Mouse (Mus musculus) ZHBTc4 (cell line): ENCODE data around the gene Tbxas1.

Source experiments
- DNase-seq: peaks from one replicate; pipeline ENCODE4 v3.0.0-alpha.2; 2011; ENCODE audit warnings: low read depth, low spot score

The Tbxas1 gene

DNA sequence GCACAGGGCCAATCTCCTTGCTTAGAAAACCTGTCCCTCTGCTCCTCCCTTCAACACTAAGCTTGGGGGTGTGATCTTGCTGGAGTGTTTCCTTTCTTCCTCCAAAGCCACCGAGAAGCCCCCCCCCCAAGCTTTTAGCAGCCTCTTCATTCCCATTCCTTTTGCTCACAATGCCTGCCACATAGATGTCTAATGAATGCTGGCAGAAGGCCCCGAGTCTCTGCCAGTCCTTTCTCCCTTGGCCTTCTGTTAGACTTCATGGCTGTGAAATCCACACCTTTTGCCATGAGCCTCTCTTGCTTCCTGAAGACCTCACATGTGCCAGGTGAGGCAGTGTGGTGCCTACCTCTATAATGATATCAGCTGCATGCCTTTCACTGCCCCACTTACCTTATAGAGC, 47.3 kb downstream of the Tbxas1 start:
- DNase-seq, result no peak

DNA sequence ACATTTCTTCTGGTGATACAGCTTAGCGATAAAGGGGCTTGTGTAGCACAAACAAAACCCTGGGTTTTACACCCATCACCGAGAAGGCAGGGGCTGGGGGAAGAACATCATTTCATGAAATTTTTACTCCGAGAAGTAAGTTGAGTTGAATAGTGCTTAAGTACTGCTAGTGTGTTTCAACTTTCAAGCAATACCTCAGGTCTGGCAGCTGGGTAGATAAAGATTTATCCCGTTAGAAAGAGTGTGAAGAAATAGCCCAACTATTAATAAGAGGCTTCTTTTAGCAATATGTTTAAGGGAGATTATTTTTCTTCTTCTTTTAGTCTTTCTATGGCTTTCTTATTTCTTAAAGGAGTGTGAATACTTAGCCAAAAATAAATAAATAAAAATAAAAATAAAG, 48.2 kb downstream of the Tbxas1 start:
- no peak for DNase-seq

DNA sequence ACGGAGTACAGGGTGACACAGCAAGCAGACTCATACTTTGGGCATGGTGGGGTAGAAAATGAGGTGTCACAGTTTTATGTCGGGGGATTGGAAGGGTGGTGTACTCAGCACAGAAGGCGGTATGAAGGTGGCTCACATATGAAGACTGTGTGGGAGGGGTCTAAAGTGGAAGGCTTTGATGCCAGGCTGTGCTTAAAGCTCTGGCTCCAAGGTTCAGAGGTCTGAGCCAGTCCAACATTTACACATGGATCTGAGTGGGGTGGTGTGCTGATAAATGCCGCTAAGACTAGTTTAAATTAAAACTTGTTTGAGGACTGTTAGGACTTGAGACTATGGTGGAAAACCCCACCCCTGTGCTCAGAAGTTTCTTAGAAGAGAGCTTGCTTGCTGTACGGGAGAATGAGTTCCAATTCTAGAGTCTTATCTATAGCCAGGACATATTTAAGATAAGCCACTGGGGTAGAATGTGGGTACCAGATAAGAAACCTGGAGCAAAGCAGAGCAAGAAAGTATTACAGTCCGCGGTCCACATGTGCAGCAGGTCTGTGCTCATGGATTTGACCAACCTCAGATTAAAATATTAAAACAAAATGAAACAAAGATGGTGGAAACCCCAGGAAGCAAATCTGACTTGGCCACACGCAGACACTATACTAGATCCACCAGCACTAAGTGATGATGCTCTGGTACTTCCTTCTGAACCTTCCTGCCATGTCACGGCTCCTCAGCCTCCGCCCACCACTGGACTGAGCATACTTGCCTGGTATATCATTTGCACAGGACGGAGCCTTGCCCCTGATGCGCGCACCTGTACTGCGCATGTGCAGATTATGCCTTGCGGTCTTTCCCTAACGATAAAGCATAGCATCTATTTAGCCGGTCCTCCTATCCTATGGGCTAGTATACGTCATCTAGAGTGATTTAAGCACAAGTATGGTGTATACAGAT, 48.9 kb downstream of the Tbxas1 start:
- DNase-seq, result no peak

DNA sequence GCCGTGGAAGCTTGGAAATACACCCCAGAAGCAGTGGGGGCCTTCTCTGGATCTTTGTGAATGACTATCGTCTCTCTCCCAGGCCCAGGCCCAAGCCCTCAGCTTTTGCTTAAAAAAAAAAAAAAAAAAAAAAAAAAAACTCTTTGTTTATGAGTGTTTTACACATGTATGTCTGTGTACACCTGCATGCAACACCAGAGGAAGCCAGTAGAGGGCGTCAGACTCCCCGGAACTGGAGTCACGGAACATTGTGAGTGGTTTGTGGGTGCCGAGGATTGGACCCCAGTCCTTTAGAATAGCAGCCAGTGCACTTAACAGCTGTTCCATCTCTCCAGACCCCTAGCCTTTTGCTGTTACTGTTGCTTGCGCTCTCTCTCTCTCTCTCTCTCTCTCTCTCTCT, 50.5 kb downstream of the Tbxas1 start:
- peak; percentile 73 for DNase-seq

DNA sequence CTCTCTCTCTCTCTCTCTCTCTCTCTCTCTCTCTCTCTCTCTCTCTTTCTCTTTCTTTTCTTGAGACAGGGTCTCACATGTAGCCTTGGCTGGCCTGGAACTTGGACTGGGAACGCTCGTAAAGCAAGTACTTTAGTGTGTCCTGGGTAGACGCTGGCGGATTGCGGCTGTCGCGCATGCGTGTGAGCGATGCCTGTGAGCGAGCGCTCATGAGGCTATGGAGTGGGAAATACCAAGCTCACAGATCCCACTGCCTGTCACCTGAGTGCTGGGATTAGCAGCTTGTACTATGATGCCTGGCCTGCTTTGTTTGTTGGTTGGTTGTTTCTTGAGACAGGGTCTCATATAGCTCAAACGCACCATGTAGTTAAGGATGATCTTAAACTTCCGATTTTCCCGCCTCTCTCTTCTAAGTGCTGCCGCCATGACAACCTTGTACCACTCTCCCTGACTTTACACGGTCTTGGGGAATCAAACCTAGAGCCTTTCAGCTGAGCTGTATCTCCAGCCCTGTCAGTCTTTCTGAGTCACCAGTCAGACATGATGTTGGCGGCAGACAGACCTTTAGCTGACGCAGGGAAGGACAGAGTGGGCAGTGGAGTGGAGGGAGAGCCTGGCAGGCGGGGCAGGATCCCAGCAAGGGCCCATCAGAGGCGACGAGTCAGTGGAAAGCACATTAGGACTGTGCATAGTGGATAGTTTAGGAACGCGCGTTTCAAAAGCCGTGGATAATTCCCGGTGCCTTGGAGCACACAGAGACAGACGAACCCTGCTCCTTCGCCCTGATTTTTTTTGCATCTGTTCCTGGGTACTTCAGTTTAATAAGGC, 51.1 kb downstream of the Tbxas1 start:
- peak; percentile 86 for DNase-seq

DNA sequence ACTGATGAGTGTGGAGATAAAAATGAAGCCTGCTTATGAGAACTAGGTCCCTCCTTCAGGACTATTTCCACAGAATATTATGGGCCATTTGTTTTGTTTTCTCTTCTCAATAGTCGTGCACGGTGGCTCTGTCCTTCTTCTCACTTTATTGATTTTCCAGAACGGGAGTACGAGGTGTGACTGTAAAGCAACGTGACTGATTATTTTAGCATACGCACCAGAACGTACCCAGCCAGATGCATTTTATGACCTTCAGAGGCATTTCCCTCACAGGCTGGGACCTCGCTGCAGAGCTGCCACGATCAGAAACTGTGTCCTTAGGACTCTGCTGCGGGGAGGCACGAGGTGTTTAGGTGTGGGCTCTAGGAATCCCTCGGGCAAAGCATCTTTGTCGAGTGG, 51.8 kb downstream of the Tbxas1 start:
- no peak for DNase-seq

DNA sequence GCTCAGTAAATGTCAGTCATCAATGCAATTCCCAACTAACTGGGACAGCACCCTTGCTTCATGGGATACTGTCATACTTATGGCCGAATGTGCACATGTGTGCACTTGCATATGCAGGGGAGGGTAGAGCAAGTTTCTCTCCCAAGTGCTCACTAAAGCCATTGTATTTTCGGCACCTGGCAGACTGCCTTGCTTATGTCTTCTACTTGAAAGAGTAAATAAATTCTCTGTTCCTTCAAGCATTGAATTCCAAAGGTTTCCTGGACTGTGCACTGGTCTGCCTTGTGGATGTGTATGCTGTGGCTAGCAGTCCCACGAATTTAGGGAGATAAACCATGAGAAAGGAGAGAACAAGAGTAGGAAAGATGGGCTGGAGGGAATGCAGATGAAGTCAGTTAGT, 53.3 kb downstream of the Tbxas1 start:
- no peak for DNase-seq

DNA sequence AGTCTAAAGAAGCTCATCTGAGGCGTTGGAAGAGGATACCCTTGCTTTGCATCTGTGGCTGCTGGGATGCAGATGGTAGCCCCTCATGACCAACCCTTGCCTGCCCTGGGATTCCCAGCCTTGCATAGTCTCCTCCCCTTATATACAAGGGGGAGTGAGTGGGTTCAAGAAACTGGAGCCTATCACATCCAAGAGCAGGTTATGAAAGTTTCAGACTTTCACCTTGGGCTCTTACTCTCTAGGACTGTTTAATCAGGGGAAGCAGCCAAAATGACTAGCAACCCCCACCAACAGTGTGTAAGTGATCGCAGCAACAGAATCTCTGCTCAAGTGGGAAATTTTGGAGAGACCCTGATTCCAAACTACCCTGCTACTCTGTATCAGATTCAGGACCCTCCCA, 60.8 kb downstream of the Tbxas1 start:
- DNase-seq, result no peak

DNA sequence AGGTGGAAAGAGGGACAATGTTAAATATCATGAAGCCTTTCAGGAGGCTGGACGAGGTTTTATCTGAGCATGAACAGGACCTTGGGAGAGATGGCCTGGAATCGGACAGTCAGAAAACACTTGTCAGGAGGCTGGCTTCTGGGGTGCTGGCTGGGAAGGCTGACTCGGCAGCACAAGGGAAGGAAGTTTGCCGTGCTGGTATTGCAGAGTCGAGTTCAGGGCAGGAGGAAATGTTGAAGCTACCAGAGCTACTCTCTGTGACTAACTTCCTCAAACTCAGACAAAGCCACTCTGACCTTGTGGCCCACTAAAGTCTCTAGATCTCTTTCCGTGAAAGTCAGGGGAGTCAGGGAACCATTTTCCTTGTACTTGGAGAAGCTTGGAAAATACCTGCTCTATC, 63.2 kb downstream of the Tbxas1 start:
- no peak for DNase-seq

DNA sequence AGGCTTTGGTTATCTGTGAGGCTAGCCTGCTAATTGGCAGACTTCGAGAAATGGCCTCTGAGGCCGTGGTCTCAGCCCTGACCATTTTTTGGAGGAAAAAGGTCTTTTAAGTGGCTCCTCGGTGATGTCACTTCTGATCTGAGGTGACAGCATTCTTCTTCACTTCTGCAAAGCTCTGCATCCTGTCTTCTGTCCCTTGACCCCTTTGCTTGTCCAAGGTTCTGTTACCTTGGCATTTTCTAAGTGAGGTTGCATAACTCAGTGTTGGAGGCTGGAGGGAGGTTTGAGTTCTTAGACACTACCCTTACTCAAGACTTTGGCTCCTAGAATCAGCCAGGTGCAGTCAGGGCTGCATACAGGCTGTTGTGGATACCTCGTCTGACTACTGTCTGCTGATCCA, 63.9 kb downstream of the Tbxas1 start:
- DNase-seq, result no peak

DNA sequence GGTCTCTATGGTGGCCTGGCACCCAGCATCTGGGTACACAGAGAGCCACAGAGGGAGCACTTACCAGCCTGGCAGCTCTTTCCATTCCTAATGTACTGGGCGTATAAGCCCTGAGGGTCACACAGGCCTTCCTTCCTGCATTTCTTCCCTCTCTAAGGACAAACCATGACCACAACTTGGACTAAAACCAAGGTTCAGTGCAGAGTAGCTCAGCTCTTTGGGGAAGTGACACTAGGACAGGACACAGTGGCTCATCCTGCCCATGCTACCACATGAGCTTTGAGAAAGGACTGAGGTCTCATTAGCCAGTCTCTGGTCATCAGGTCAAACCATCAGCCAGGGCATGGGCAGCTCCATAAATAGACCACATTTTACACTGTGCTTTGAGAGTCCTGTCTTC, 65.8 kb downstream of the Tbxas1 start:
- DNase-seq, result no peak

DNA sequence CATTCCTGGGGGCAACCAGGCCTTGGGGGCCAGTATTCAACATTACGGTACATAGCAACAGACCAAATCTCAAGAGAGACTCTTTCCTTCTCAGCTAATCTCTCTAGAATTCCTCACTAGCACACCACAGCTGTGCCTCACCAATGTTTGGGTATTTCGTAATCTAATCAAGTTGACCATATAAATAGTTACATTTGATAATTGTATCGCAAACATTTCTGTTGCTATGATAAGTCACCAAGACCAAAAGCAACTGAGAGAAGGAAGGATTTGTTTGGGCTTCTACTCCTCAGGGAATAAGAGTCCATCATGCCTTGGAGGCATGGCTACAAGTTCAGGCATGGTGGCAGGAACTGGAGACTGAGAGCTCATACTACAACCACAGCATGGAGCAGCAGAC, 67.6 kb downstream of the Tbxas1 start:
- no peak for DNase-seq

DNA sequence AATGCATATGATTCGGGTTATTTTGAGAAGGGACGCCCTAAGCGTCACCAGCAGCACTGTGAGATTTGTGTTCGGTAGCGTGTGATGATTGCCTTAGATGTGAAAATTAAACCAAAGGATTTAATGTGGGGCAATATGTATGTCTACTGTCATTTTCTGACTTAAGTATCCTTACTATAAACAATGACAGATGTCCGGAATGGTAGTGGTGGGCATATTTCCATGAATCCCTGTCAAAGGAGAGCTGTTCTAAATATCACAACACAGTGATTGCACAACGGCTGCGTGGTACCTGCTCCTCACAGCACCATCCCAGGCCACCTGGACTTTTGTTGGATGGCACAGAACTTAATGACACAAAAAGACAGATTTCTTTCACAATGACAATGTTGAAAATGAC, 69.2 kb downstream of the Tbxas1 start:
- DNase-seq, result no peak

DNA sequence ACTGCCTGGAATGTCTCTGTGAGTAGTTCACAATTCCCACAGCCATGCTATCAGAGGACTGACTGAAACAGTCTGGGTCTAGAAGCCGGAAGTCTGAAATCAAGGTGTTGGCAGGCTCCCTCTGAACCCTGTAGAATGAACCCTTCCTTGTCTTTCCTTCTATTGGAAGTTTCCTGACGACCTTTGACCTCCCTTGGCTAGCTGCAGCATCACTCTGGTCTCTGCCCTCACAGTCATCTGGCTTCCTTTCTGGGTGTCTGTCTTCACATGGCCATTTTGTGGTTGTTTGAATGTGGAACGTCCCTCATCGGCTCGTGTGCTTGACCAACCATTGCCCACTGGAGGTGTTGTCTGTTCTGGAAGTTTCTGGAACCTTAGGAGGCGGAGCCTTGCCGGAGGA, 69.6 kb downstream of the Tbxas1 start:
- DNase-seq, result no peak

DNA sequence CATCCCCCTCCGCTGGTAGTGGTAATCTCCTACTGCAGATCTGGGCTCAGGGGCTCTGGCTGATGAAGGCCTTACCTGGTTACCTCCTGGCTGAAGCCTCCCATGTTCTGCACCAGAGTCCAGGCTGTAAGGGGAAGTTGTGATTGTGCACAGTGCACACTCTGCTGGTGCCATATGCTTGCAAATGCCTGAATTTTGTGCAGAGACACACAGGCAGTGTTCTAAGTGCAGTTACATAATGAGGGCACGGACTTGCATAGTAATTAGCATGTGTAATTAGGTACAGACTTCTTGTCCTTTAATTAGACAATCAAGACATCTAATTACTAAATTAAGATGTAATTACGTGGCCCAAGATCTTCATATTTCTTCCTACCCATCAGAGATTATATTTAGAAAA, 70.5 kb downstream of the Tbxas1 start:
- no peak for DNase-seq

DNA sequence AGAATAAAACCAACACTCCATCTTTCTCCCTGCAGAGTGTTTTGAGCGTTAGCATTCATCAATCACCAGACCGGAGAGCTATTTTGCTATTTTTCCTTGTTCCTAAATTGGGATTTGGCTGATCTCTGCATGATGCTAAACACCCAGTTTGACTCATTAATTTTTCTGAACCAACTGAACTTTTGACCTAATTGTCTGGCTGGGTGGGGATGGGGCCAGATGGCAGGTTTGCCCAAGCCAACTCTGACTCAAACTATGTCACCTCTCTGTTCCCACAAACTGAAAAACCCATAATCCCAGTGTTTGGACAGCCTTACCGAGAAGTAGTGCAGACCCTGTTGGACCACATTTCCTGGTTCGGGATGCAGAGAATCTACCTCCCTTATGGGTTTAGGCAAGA, 72.1 kb downstream of the Tbxas1 start:
- no peak for DNase-seq

DNA sequence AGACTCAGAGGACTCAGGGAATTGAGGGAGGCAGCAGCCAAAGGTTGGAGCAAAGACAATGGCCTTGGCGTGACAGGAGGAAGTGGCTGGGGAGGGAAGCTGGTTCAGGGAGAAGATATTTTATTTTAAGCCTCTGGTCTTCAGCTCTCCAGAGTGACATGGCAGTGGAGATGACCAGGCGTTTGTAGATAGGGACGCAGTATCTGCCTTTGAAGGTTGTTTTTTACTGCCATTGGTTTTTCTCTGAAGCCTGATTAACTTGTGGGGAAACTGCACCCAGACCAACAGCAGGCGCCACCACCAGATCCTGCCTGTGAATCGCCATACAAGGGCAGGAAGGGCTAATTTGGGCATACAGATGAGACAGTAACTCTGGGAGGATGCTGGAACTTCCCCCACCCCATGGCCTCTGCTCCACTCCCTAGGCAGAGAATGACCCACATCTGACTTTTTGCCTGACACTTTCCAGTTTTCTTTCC, 74.5 kb downstream of the Tbxas1 start:
- DNase-seq, result no peak

DNA sequence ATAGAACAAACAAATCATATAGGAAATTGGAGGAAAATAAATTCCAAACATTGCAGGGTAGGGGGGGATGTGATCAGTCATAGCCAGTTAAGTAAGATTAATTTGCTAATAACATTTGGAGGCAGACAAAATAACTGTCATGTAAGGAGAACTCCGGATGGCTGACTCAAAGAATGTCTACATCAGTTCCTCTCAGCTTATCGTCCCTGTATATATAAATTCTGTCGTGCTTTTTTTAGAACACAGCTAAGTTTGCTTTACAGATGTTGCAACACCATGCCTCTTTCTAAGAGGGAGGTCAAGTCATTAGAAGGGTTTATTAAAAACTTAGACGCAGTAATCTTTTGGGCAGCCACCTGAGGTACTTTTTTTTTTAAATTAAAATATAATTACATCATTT, 75.1 kb downstream of the Tbxas1 start:
- DNase-seq, result no peak

DNA sequence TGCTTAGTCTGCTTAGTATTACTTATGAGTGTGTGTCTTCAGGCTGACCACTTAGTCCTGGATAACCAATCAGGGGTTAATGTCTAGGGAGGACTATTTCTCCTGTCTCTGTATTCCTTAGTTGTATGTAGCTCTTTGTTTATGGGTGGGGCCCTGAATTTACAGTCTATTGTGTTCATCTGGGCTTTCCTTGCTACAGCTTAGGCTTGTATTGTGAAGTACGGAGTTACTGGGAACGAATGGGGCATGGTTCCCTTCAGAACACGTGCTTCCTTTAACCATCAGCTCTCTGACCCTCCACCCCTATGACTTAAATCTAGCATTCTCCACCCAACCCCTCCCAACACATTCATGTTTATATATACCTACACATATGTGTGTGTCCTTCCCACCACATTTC, 75.6 kb downstream of the Tbxas1 start:
- DNase-seq, result peak; percentile 8

DNA sequence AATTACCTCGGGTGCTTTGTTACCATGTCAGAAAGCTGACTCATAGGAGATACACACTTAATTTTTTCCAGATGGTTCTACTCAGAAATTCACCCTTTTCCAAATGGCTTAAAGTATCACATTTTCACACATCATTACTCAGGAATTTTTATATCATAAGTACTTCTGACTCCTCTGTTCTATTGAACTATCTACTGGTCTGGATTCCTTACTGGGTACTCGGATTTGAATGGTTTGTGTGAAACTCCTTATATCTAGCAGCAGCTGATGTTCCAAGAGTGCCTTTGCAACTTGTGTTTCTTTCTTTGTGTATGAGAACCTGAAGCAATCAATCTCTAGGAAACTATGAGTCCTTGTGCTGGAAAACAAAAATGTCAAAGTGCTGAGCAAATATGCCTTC, 81.4 kb downstream of the Tbxas1 start:
- DNase-seq, result no peak

DNA sequence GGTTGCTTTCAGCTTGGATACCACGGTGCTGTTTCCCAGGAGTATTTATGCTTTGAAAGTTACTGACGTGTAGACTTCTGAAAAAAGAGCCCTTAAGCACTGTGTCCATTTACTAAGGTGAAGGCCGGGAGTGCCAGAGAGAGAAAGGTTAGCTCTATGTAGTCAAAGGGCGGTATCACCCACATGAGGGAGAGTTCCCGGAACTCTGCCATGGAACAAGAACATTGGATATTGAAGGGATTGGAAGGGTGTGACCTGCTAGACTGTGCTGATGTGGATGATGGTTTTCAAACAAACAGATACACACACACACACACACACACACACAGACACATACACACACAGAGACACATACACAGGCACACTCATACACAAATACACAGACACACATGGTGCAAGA, 82.0 kb downstream of the Tbxas1 start:
- no peak for DNase-seq

DNA sequence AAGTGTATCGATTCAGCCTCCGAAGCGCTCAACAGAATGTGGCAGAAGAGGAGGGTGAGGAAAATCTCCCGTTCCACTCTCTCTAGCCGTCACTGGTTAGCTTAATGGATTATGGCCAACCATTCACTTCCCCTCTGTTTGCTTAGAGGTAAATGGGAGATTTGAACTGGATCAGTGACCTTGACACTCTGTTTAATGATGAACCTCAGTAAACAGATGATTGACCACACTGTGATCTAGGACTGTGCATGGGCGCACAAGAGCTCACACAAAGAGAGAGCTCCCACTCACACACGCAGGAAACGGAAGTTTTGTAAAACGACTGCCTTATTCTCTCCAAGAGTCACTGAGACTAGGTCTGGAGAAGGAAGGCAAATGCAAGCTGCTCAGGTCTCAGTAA, 84.3 kb downstream of the Tbxas1 start:
- no peak for DNase-seq

DNA sequence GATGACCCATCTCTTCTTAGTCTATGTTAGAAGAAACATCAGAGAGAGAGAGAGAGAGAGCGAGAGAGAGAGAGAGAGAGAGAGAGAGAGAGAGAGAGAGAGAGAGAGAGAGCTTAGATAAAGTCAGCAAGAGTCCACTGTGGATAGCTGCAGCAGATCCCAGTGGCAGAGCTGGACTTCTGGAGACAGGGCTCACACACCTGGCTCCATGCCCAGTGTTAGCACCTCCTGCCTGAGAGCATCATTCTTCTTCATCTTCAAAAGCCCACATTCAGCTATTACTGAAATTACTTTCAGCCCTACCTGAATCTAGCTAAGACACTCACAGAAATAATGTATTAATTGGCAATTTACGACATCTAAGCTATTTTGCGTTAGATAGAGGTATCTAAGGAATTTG, 85.2 kb downstream of the Tbxas1 start:
- no peak for DNase-seq
